Mouse (Mus musculus) heart, embryonic 14.5 days (tissue): ENCODE measurements around the gene Prkaa1. TPM values are rescaled to one million over a fixed set of nuclear protein-coding genes. Genes with fewer than 3 reads are reported as not detected.
A peak's percentile ranks its signal among the peaks of the same experiment; 100 is the strongest.

Experiments
- ATAC-seq: fragments of 200-750 bp; cut with Nextera tagmentation; 2 replicates; pipeline ENCODE4 v1.8.0; 2017; ENCODE audit warnings: low read depth, moderate TSS enrichment; ENCODE audit not compliant: insufficient number of reproducible peaks, insufficient read depth, low FRiP score
- H3K27ac ChIP-seq, 2 experiments: fragments of 200-500 bp in 1 of 2; fragments of 300-500 bp in 1 of 2; sonication (generic) in 1 of 2; replicated peaks in 1 of 2; 2 replicates each; pipeline ENCODE4 v1.5.1; 2012 to 2014; ENCODE audit warnings: low read depth in 2 of 2, low read length in 2 of 2, control low read depth in 1 of 2, mild to moderate bottlenecking in 1 of 2, mixed read lengths in 1 of 2; ENCODE audit not compliant: control insufficient read depth in 1 of 2, insufficient read depth in 1 of 2
- H3K27me3 ChIP-seq: fragments of 300-500 bp; sonication (generic); 2 replicates; pipeline ENCODE4 v1.6.1; 2014; ENCODE audit warnings: mild to moderate bottlenecking, low read length, control low read depth; ENCODE audit not compliant: control insufficient read depth, insufficient read depth
- H3K36me3 ChIP-seq: fragments of 300-500 bp; sonication (generic); 2 replicates; pipeline ENCODE4 v1.6.1; 2014; ENCODE audit warnings: mild to moderate bottlenecking, control low read depth, low read length, mixed read lengths; ENCODE audit not compliant: control insufficient read depth, insufficient read depth
- H3K4me1 ChIP-seq, 2 experiments: fragments of 200-500 bp in 1 of 2; fragments of 300-500 bp in 1 of 2; sonication (generic) in 1 of 2; 2 replicates each; pipeline ENCODE4 v1.6.1; 2012 to 2014; ENCODE audit warnings: low read length in 2 of 2, control low read depth in 1 of 2, mixed read lengths in 1 of 2; ENCODE audit not compliant: control insufficient read depth in 2 of 2, insufficient read depth in 2 of 2
- H3K4me2 ChIP-seq: fragments of 300-500 bp; sonication (generic); 2 replicates; pipeline ENCODE4 v1.6.1; 2014; ENCODE audit warnings: mild to moderate bottlenecking, low read length
- H3K4me3 ChIP-seq, 2 experiments: fragments of 200-500 bp in 1 of 2; fragments of 300-500 bp in 1 of 2; sonication (generic) in 1 of 2; 2 replicates each; pipeline ENCODE4 v1.5.1; 2012 to 2014; ENCODE audit warnings: low read length in 2 of 2, mild to moderate bottlenecking in 2 of 2, control low read depth in 1 of 2, low read depth in 1 of 2, moderate library complexity in 1 of 2; ENCODE audit not compliant: control insufficient read depth in 1 of 2, insufficient read depth in 1 of 2
- H3K9ac ChIP-seq: fragments of 300-500 bp; sonication (generic); 2 replicates; pipeline ENCODE4 v1.6.1; 2014; ENCODE audit warnings: mild to moderate bottlenecking, low read length
- H3K9me3 ChIP-seq: fragments of 300-500 bp; sonication (generic); 2 replicates; pipeline ENCODE4 v1.6.1; 2016; ENCODE audit warnings: low read length, control low read depth; ENCODE audit not compliant: control insufficient read depth
- WGBS: fragments of 180-500 bp; shearing (Covaris S2); extraction: QIAGEN DNeasy Blood & Tissue Kit; methylation state at CpG from one replicate; pipeline ENCODE4 v1.1.7; 2014; 5-methylcytosine and 5-hydroxymethylcytosine counted together
- polyA plus RNA-seq: library from polyadenylated mRNA; unstranded; fragments of >200 nt; fragmentation: Nextera tagmentation; extraction: Ambion mirVana; gene quantifications from 2 replicates; pipeline ENCODE4 v1.2.1, GENCODE M21; 2014

Gene Prkaa1
- 20.9 and 21.3 TPM in 2 replicates for polyA plus RNA-seq

DNA sequence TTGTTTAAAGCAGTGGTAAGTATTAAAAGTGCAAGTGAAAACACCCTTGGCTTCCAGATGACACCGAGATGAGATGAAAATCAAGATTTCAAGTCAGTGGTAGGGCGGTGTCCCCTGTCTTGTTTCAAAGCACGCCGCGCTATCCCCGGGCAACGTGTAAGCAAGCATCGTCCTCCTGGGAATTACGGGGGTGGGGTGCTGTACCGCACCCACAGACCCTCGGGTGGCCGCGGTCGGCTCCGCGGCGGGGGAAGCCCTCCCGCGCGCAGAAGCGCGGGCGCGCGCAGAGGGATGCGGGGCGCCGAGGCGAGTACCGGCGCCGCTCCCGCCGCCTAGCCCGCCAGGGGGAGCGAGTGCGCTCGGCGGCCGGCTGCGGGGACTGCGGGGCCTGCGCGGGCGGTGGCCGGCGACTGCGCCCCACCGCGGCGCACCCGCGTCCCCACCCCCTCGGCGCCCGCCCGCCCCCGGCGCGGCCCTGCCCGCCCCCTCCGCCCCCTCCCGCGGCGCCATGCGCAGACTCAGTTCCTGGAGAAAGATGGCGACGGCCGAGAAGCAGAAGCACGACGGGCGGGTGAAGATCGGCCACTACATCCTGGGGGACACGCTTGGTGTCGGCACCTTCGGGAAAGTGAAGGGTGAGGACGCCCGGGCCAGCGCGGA, at the start of gene Prkaa1:
Prkaa1 (plus strand) TSS at position 501 of the 660 bp plus-strand sequence.
- Histone ChIP-seq H3K27me3 (no peaks in the 10 kb centered on the region), H3K9ac (peak within 1 kb of the TSS; percentile 87), H3K4me2 (peak within 1 kb of the TSS; percentile 73), H3K4me3 (peak within 1 kb of the TSS; percentile 88 to 98), H3K36me3 (no peaks in the 10 kb centered on the region), H3K4me1 (peaks cover 2 to 12% of the 10 kb centered on the region in 2 experiments), H3K27ac (peak within 1 kb of the TSS; percentile 84 to 93), H3K9me3 (no peaks in the 10 kb centered on the region)
- ATAC-seq, result peak; percentile 94
- under 1% methylated on average over 80 of the region's 80 CpGs for WGBS

DNA sequence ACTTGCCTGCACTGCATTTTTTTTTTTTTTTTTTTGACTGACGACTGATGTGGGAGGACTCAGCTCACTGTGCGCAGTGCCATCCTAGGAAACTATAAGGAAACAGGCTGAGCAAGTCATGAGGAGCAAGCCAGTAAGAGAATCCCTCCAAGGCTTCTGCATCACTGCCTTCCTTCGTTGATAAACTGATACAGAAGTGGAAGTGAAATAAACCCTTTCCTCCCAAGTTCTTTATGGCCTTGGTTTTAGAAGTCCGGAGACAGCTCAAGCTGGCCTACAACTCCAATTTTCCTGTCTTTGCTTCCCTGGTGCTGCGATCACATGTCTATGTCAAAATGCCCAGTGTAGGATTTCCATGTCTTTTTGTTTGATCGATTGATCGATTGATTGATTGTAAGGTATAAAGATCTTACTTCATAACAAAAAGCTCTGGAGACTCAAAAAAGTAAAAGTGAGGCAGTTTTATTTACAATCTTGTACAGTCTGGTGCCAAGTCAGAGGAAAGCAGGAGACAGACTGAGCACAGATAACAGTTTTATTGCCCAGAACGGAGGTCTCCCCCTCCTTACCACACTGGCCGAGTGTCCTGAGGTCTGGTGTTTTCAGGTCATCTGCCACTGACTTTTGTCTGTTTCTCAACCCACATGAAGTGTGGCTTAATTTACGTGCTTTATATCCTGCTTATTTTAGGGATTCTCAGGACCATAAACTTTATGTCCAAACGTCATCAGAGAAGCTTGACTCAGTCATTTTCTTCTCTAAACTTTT, 47.9 kb upstream of the Prkaa1 start:
- H3K27ac ChIP-seq, result no peak overlapping the region
- no peak overlapping the region for H3K9ac ChIP-seq
- no peaks in the 10 kb centered on the region for H3K9me3 ChIP-seq
- no peaks in the 10 kb centered on the region for H3K27me3 ChIP-seq
- no peak overlapping the region for H3K4me2 ChIP-seq
- 78% methylated on average over 11 of the region's 11 CpGs for WGBS
- no peak overlapping the region for H3K4me3 ChIP-seq
- peaks cover 7% of the 10 kb centered on the region for H3K36me3 ChIP-seq
- no peaks in the 10 kb centered on the region for H3K4me1 ChIP-seq
- no peak for ATAC-seq

DNA sequence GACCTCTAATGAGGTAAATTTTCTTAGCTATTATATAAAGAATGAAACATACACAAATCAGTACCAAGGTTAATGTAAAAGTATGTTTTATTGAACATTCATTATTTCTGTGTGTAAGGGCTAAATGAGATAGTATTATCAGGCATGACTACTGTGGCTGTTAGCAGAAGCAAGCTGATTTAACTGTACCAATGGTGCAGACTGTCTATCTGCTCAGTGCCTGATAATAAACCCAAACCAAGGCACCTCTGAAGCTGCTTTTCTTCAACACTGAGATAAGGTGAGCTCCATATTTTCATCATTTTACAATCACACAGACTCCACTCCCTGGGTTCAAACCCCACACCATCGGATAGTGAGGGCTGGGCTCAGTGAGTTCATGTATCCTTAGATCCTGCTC, 46.3 kb upstream of the Prkaa1 start:
- Histone ChIP-seq H3K4me1 (no peaks in the 10 kb centered on the region), H3K27me3 (no peaks in the 10 kb centered on the region), H3K4me3 (no peak overlapping the region), H3K9ac (no peak overlapping the region), H3K36me3 (peaks cover 7% of the 10 kb centered on the region), H3K9me3 (no peaks in the 10 kb centered on the region), H3K27ac (no peak overlapping the region), H3K4me2 (no peak overlapping the region)
- WGBS, result 86% methylated on average over 1 of the region's 1 CpGs
- ATAC-seq, result no peak

DNA sequence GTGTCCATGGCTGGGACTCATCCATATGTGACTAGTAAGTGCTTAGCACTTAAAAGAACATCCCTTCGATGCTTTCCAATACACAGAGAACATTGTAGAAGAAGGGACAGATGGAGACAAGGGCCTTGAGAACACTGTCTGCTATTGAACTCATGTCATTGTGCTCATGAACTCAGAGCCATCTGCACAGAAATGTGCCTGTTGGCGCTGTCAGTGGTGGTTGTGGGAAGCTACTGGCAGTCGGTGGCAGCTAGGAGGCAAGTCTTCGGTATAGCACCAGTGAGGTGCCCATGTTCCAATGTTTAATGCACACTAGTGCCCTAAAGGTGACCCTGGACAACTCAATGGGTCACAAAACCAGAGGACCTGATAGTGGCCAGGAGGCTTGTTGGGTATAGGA, 41.3 kb upstream of the Prkaa1 start:
- Histone ChIP-seq H3K4me1 (no peaks in the 10 kb centered on the region), H3K36me3 (peaks cover 13% of the 10 kb centered on the region), H3K27ac (no peak overlapping the region), H3K4me3 (no peak overlapping the region), H3K9me3 (no peaks in the 10 kb centered on the region), H3K27me3 (no peaks in the 10 kb centered on the region), H3K9ac (no peak overlapping the region), H3K4me2 (no peak overlapping the region)
- ATAC-seq, result no peak
- WGBS, result 90% methylated on average over 4 of the region's 4 CpGs

DNA sequence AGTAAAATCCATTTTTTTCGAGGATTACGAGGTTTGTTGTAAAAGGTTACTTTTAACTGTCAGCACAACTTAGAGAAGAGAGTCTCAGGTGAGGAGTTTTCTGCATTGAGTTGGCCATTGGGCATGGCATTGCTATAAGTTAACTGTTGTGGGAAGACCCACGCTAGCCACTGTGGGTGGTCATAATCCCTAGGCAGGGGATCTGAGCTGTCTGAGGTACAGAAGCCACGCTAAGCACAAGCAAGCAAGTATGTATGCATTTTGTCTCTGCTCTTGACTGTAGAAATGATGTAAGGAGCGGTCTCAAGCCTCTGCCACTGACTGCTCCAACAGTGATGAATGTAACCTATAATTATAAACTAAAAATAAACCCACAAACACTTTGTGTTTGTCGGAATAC, 37.8 kb upstream of the Prkaa1 start:
- no peaks in the 10 kb centered on the region for H3K27me3 ChIP-seq
- no peak overlapping the region for H3K27ac ChIP-seq
- ATAC-seq, result no peak
- H3K4me3 ChIP-seq, result no peak overlapping the region
- no peaks in the 10 kb centered on the region for H3K4me1 ChIP-seq
- no peaks in the 10 kb centered on the region for H3K9me3 ChIP-seq
- no peak overlapping the region for H3K9ac ChIP-seq
- peaks cover 6% of the 10 kb centered on the region; the same call in 1 of the 2 replicates for H3K36me3 ChIP-seq
- 81% methylated on average over 6 of the region's 6 CpGs for WGBS
- no peak overlapping the region for H3K4me2 ChIP-seq

DNA sequence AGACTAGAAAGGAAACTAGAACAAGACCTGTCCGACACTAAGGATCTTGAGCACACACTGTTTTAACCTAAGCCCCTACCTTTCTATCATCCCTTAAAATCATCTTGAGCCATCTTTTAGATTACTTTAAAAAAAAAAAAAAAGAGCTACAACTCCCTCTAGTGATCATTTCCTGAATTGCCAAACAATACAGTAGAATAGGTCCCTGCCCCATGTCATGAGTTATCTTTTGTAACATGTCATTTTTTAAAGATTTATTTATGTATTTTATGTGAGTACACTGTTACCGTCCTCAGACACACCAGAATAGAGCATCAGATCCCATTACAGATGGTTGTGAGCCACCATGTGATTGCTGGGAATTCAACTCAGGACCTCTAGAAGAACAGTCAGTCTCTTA, 37.4 kb upstream of the Prkaa1 start:
- H3K4me1 ChIP-seq, result no peaks in the 10 kb centered on the region
- H3K27me3 ChIP-seq, result no peaks in the 10 kb centered on the region
- H3K4me2 ChIP-seq, result no peak overlapping the region
- no peak overlapping the region for H3K27ac ChIP-seq
- peaks cover 6% of the 10 kb centered on the region; the same call in 1 of the 2 replicates for H3K36me3 ChIP-seq
- no peaks in the 10 kb centered on the region for H3K9me3 ChIP-seq
- ATAC-seq, result no peak
- WGBS, result 52% methylated on average over 2 of the region's 2 CpGs
- H3K9ac ChIP-seq, result no peak overlapping the region
- H3K4me3 ChIP-seq, result no peak overlapping the region

DNA sequence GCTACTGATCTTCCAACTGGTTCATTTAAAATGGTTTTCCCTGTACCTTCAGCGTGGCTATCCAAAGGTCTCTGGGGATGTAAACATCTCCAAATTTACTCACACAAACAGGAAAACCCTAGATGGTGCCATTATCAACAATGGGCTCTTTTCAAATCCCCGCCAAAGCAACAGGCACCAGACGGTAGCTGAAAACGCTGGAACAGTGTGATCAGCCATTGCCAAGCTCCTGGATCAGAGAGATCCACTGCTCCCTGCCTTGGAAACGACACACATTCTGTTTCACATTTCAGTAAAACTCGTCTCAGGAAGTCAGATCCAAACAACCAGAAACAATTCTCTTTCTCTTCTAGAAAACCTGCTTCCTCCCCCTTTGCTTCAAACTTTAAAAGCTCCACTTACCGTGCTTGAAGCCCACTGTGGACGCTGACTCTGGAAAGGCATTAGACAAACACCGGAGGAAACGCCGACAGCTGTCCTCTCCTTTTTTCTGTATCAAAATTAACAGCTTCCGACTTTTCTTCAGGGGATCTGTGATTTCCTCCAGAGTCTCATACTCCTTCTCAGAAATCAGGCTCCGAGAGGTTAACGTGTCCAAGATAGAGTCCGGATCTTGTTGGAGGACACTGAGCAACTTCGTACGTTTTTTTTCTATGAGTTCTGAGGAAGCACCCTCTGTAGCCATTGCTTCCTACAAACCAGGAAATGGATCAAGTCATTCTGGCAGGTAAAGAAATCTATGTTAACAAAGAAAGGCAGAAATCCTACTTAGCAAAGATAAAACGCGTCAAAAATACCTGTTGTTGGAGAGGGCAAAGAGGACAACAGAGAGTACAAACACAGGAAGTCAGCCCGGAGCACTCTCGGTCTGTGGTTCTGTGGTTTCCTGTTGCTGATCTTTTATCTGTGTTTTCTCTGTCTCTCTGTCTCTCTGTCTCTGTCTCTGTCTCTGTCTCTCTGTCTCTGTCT, 35.7 kb upstream of the Prkaa1 start, which contains the start of gene Card6:
Card6 (minus strand) TSS at position 854 of the 969 bp plus-strand sequence.
- Histone ChIP-seq H3K4me2 (peak within 1 kb of the TSS; percentile 56), H3K27me3 (no peaks in the 10 kb centered on the region), H3K9ac (peak within 1 kb of the TSS; percentile 68), H3K4me1 (no peaks in the 10 kb centered on the region), H3K4me3 (peak within 1 kb of the TSS; percentile 36 to 46), H3K36me3 (peaks cover 6% of the 10 kb centered on the region; the same call in 1 of the 2 replicates), H3K27ac (peak within 1 kb of the TSS; percentile 80), H3K9me3 (no peaks in the 10 kb centered on the region)
- 47% methylated on average over 21 of the region's 21 CpGs for WGBS
- ATAC-seq, result no peak
